Mouse (Mus musculus) embryo, embryonic 10.5 days (tissue): ENCODE data around the gene Eef1akmt2.

Experiments
- DNase-seq: peaks from one replicate; pipeline ENCODE4 v3.0.0-alpha.2; 2015; ENCODE audit warnings: low spot score

The Eef1akmt2 gene

DNA sequence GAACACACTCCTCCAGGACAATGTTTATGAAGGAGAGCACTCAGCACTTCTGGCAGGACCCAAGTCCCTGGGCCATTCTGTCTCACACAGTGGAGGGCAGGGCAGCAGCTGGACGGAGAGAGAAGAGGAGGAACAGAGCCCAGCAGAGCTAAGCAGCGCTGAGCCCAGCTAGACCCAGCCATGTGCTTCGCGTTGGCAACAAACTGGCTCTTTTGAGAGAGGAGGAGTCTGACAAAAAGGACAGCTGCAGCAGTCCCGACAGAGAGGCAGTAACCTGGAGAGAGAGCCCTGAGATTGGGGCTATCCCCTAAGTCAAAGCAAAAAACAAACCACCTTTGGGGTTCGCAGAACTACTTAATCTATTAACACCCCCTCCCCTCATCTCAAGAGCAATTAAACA lies 42.1 kb downstream of the Eef1akmt2 start:
- peak; percentile 56 for DNase-seq

DNA sequence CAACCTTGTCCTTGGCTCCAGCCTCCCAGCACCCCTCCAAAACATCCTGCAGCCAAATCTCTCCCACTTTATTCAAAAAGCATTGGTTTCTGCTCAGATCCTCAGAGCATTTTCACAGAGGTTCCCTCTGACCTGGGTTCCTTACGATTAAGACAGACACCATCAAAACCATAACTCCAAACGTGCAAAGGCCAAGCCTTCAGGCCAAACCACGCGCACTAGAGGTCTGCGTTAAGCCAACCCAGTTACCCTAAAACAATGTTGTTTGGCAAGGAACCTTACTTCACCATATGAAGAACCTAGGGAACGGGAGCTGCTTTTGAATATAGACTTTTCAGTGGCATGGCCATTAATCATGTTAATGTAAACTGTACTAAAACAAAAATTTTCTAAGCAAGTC lies 42.8 kb downstream of the Eef1akmt2 start:
- peak; percentile 22 for DNase-seq

DNA sequence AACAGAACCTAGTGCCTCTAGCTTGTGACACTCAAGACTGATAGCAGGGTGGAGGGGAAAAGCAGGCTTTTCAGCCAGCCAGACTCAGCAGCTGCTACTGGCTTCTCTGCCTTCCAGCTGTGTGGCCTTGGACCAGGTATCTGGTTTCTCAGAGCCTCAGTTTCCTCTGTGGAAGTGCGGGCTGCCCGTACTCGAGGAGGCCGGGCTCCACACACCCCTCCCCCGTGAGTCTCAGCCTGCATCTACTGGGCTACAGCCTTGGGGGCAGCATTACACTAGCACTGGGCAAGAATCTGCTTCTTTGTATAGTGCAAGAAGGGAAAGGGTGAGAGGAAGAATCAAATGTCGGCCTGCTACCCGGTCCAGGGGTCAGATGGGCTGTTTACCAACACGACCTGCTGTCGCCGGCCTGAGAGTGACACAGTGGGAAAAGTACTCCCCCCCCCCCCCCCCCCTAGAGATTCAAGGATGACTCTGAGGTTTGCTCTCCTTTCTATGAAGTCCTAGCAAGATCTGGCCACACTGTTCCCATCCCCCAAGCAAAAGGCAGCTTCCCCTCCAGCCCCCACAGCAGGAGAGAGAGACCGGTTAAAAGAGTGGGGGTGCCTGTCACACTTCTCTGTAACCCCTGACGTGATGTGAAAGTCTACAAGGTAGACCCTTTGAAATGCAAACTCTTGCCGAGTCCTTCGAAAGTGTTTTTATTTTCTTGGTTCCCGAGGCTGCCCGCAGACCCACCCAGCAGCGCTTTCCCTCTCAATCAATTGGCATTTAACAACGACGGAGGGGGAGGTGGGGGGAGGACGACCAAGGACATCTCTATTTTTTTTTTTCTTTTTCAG lies 43.4 kb downstream of the Eef1akmt2 start:
- DNase-seq = peak; percentile 74

DNA sequence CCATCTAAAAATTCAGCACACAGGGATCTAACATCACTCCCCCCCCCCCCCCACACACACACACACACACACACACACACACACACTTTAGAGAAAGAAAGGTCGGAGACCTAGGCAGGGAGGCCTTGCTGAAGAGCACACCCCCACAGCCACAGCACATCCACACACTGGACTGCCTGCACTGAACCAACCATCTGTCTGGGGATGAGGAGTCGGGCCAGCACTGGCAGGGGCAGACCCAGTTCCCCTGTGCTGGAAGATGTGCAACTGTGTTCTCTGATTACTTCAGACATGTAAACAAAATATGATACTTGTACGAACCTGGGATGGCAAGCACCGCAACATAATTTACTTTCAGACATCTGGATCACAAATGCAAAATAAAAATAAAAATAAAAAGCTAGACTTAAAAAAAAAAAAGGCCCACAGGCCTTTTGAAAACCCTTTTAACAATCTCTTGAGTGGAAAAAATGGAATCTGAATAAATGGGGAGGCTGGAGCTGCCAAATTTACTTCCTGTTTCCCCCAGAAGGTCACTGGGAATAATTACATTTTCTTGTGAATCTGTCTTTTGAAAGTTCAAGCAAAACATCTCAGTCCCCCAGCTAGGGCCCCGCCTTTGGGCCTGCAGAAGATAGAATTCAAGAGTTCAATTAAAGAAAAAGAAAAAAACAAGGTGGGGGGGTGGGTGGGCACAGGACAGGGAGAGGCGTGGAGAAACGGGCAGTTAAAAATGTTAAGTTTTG lies 44.2 kb downstream of the Eef1akmt2 start:
- DNase-seq = peak; percentile 42

DNA sequence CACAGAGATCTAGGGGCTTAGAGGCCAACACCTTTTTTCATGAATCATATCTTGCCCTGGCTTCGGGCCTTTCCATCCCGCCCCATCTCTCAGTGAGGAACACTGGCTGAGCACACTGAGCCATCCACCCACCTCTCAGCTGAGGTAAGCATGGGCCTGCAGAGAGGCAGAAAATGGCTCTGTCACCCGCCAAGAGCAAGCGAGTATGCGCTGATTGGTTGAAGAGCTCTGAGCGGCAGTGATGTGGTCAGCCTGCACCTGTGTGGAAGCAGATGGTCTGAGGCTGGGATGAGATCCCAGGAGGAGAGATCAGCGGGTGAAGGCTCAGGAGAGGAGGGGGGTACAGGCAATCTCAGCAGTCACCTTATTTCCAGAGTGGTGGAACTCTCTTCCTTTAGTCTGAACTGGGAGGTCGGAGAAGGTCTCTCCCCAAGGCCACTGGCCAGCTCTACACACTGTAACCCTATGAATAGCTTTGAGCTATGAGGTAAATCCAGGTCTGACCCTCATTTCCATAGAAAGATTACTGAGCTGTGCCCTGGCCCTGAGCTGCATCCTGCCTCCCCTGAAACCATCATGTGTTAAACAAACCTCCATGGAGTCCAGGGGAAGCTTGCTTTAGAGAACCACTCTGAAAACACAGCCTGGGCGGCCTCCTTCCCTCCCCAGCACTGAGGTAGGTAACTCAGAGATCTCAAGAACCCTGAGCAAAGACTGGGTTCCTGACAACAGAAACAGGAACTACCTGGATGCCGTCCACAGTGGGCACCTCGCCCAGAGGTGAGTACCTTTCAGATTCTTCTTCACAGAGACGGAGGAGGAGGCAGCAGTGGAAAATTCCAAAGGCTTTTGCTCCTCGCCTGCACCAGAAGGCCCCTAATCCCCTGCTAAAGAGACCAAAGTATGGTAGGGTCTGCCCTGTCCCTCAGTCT lies 45.3 kb downstream of the Eef1akmt2 start:
- DNase-seq = no peak

DNA sequence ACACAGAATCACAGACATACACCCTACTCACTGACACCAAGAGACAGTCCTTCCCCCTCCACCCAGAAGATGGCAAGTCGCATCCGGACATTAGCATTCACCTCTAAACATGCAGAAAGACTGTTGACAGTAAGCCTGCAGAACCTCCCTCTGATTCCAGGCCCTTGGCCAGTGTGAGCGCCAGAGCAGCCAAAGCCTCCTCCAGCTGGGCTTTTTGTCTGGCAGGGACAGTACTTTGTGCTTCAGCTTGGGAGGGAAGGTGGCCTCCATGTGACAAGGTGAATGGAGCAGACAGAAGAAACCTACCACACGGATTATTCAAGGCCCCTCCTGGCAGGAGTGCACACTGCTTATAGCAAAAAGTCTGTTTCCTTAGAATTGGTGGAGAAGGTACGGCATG lies 46.2 kb downstream of the Eef1akmt2 start:
- DNase-seq = no peak

DNA sequence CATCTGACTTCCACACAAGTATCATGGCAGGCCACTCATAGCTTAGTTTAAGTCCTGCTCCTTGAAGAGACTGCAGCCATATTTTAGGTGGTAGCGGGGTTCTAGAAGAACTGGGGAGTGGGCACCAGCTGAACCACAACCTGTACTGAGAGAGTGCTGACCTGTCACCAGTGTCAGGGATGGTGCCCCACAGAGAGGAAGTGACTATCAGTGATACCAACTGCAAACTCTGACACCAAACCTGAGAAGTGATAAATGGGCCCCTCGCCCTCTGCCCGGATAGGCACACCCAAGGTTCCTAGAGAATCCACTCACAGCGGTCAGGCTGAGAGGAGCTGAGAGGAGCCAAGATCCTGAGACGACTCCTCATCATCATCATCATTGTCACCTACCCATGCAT lies 47.5 kb downstream of the Eef1akmt2 start:
- no peak for DNase-seq

DNA sequence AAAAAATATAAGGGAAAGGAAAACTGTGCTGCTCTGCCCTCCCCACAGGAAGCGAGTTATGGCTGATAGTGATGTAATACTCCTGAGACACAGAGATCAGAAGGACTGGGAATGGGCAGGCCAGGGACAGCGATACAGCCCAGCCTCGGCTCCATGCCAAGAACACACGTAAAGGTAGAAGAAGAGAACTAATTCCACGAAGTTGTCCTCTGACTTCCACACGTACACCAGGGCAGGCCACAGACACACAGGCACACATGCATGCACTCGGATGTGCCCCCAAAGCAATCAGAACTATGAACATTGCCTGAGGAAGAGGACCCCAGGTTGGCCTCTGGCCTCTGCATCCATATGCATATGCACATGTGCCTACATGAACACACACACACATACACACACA lies 48.0 kb downstream of the Eef1akmt2 start:
- DNase-seq = no peak

DNA sequence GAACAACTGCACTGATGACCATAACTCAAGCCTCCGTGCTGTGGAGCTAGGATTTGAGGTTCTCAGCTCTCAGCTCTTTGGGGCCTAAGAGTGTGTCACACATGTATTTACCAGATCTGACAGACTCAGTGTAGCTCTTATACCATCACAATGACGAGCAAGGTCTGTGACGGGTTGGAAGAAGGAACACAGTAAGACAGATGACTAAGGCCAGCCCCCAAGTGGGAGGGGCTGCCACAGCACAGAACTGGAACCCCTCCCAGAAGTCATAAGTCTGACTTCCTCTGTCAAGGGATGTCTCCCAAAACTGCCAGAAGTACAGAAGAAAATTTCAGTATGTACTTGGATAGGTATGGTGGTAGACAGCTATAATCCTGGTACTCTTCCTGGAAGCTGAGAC lies 48.5 kb downstream of the Eef1akmt2 start:
- DNase-seq = no peak

DNA sequence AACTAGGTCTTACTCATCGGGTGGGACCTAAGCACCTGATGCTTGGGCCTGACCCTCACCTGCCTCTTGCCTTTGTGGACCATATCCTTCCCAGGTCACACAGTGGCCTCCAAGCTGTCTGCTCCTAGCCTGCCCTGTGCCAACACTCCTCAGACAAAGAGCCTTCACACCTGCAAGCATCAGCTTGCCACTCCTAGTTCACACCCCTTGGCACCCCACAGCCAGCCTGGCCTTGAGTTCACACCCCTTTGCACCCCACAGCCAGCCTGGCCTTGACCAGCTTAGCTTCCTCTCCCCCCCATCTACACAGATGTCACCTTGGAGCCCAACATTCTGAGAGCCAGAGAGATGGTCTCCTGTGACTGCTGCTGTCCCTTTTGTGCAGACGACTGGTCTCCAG lies 49.1 kb downstream of the Eef1akmt2 start:
- no peak for DNase-seq

DNA sequence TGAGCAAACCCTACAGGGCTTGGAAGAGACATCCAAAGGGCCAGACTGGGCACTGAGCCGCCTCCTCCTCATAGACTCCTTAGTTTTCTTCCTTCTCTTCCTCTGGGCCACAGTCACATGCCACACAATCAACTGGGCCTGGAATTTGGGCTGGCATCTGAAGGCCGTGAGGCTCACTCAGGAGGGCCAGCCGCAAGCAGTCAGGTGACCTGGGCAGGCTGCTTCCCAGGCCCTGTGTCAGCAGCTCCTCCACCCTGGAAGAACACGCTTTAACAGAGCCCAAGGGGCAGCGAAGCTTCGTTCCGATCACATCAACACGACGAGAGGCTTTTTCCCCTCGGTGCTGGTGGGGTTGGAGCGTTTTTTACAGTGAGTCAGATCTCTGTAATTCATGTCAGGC lies 49.8 kb downstream of the Eef1akmt2 start:
- DNase-seq = no peak

DNA sequence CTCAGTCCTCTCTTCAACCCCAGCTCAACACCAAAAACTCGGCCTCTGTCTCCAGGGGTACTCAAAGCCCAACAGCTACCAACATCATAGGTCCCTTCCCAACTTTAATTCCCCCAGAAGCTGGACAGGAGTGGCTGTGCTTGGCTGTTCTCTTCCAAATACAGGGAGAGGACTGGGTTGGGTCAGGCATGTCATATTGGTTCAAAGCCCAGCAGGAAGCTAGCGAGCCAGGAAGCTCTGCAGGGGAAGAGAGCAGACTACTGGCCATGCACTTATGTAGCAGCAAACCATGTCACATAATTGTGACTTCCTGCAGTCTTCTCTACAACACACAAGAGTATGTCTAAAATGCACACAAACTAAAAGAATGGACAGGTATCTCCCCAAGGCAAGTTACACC lies 50.4 kb downstream of the Eef1akmt2 start:
- no peak for DNase-seq

DNA sequence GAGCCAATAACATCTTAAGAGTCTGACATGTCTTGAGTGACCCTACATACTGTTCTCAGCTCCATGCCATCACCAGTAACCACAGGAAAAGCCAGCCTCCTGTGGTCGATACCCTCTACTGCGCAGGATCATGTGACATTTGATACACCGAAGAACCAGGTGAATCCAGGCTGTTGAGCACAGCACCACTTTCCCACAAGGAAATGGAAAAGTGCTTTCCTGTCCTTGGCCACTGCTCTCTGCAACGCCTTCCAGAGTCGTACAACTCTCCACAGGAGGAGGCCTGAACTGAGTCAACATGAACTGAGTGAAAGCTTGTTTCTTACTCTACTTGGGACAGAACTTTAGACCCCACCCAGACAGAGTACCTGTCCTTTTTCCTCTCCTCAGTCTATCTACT lies 51.0 kb downstream of the Eef1akmt2 start:
- no peak for DNase-seq

DNA sequence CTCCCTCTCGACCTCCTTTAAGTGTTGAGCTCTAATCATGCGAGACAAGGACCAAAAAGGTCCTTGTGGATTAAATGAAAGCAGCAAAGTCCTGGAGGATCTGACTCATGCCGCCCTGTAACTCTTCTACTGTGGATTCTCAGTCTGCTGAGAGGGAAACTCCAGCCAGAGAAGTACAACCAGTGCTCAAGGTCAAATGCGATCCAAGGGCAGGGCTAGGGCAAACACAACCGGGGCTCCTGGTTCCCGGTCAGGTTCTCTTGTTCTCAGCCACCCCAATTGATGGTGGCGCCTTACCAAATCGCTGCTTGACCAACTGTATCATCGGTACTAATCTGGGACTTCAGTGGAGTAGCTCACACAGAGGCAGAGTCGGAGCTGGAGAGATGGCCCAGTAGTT lies 51.6 kb downstream of the Eef1akmt2 start:
- DNase-seq = no peak

DNA sequence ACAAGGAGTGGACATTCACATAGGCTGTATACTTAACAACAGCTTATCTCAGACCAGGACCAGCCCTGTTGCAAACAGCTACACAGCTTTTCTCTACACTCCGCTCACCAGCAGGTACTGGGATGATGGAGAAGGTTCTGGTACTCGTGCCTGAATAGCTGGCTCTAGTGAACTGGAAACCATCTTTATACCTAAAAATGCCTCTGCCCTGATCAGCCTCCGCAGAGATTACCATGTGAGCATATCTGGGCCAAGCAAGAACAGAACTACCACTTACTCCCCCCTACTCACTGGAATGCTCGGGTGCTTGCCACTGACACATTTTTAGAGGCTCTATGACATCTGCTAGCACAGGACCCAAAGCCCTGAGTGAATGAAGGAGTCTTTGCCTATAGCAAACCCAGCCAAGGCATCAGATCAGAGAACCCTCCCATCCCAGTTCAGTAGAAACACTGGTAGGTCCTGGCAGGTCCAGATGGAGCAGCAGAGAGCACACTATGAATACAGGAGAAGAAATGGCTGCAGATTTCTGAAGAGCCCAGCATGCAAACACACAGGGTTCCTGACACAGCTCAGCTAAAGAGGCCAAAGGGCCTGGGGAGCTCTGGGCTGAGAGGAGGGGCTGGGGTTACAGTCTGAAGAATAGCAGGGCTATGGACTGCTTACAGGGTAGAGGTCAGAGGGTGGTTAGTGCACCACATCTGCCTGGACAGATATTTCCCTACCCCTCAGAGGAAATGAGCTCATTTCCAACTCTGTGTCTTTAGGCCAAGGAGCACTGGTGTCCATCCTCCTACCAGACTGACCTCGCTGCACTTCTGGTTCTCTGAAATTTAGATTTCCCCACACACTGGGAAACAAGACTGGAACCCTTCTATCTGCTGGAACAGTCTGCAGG lies 53.1 kb downstream of the Eef1akmt2 start:
- DNase-seq = no peak

DNA sequence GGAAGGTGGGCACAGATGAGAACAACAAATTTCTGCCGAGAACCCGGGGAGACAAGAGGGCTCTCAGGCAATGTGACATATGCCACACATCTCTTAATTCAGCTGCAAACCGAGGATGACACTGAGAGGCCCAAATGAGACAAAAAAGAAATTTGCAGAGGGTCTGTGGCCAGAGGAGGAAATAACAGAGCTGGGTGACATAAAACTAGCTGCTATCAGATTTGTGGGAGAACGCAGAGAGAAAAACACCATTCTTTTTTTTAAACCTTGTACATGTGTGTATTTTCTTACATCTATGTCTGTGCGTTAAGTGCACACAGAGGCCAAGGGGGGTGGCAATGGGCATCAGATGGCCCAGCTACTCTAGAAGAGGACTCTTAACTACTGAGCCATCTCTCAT lies 57.3 kb downstream of the Eef1akmt2 start:
- no peak for DNase-seq

DNA sequence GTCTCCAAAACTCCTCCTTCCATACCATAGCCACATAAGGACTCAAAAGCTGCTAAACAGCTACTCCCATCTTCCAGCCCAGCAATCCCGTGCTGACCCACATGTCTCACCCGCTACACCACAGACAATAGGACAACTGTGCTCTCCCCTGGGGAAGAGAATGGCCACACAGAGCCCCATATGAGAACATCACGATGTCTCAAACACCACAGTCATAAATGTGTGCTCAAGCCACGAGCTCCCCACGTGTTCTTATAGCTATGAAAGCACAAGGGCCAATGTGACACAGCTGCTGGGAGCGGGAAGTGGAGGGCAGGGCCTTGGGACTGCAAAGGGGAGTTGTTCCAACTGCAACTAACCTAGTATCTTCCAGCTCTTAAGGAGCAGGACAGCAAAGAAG lies 59.0 kb downstream of the Eef1akmt2 start:
- DNase-seq = no peak

DNA sequence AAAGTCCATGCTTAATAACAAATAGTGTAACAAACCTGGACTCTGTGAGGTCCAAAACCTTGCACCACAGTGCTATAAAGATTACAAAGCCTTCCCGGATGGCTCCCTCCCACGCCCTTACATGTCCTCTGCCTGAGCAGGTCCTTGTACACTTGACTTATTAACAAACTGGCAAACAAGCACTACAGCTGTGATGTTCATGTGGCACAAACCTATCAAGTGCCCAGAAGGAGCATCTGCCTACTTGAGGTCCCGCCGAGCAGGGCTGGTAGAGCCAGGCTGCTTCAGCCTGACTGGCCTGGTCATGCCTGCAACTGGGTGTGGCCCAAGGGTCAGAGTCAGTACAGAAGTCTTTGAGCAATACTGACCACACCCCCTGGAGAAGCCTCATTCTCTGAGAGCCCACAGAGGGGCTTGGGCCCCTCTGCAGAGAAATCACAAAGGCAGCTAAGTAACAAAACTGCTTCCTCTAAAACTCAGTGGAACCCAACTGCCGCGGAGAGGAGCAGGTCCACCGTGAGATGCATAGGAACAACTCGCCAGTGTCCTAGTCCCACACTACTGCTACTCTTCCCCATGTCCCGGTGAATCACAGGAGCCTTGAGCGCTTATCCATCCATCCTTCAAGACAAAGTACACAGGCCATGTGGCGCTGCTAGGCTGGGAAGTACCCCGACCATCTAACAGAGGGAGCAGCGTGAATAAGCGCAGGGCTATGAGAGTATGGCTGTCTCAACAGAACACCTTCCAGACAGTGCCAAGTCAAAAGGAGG lies 61.8 kb downstream of the Eef1akmt2 start:
- DNase-seq = no peak

DNA sequence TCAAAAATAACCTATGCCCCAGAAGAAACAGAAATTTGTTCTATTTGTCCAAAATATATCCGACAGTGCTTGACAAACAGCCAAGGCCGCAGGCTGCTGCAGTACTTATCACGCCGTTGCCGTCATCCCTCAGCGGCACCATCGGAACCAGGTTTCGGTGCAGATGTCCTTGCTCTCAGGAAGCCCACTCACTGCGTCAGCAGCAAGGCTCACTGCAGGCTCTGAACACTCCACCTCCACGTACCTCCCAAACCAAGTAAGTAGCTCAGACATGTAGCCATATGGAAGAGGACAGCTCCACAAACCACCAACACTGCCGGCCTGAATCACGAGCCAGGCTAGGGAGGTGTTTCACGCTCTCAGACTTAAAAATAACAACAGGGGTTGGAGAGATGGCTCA lies 63.6 kb downstream of the Eef1akmt2 start:
- DNase-seq = no peak

DNA sequence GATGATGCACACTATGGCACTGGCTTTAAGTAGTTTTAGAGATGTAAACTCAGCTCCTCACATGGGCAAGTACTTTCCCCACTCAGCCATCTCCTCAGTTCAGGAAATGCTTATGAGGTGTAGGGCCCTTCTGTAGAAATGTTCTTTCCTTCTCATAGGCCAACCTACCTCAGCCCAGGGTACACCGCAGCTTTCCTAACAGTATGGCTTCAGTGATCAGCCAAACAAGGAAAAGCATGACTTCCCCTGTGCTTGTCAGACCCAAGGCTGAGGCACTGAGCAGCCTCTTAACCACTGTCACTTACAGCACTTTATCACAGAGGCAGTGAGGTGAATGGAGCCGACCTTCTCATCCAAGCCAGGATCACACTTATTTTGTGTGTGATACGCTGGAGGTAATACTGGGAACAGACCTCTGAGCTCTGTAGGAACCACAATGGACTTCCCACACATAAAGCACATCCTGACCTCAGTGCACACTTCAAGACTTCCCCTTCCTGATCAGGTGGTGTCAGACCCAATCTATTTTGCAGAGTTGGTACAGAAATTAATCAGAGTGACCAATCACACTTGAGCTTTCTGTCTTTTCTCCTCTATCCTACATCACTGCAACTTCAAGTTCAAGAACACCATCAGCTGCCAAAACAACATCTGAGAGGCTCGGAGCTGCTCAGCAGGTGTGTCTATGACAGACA lies 64.8 kb downstream of the Eef1akmt2 start:
- DNase-seq = no peak
